Comparison of ENCODE assay signal across 8 mouse cellular contexts in the genomic region with DNA sequence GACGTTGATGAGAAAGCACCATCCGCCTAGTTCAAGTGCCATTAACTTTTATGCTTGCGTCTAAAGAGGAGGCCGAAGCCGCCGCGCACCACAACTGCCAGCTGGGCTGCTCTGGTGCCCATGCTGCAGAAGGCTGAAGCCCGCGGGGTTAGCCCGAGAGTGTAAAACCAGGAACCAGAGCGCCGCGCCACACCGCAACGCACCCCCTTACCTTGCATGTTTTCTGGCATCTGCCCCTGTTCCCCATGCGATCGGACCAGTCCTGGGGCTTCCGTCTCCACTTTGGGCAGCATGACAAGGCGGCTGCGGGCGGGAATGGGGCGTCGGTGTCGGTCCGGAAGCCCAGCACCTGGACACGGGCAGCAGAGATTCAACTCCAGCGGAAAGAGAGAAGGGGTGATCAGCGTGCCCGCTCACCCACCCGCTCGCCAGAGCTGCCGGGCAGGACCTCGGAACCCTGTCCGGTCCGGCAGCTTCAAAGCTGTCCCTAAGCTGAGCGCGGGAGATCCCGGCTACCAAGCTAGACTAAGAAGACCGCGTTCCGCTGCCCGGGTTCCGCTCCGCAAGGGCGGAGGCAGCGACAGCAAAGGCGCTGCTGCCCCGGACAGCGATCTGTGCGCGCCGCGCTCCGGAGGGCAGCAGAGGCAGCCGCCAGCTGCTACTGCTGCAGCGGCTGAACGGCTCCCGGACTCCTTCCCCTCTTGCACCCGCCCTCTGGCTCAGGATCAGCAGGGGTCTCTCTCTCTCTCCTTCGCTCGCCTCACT. TPM values are rescaled to one million over a fixed set of nuclear protein-coding genes. Genes with fewer than 3 reads are reported as not detected.
DNase-seq lines count a peak whose midpoint lies in the region; ATAC-seq and TF ChIP-seq lines count a peak whose summit lies in the region.

No protein-coding gene starts in this region.

- peak overlapping the region; percentile 36 for H3K4me3 ChIP-seq in forebrain, postnatal 0 days (ENCODE audit: low read depth, low read length)
- peak overlapping the region; percentile 75 for H3K4me3 ChIP-seq in intestine, postnatal 0 days (ENCODE audit: low read depth, low read length)
- peak overlapping the region; percentile 49 for H3K4me3 ChIP-seq in lung, embryonic 15.5 days

- no peaks in the 10 kb centered on the region for H3K9me3 ChIP-seq in forebrain, postnatal 0 days (ENCODE audit: low read length)
- no peaks in the 10 kb centered on the region for H3K9me3 ChIP-seq in intestine, postnatal 0 days (ENCODE audit: control insufficient read depth)
- H3K9me3 ChIP-seq in lung, embryonic 15.5 days, result no peaks in the 10 kb centered on the region

- peaks cover 12% of the 10 kb centered on the region for H3K4me1 ChIP-seq in forebrain, postnatal 0 days (ENCODE audit: insufficient read depth)
- H3K4me1 ChIP-seq in intestine, postnatal 0 days (replicated peaks; ENCODE audit: control insufficient read depth, insufficient read depth, low read length), result peaks cover 3% of the 10 kb centered on the region
- peaks cover 37% of the 10 kb centered on the region for H3K4me1 ChIP-seq in lung, embryonic 15.5 days

- H3K27ac ChIP-seq in forebrain, postnatal 0 days (ENCODE audit: low read depth, low read length), result no peak overlapping the region
- H3K27ac ChIP-seq in intestine, postnatal 0 days (ENCODE audit: low read depth, low read length), result peak overlapping the region; percentile 72
- H3K27ac ChIP-seq in lung, embryonic 15.5 days, result peak overlapping the region; percentile 25

- H3K4me2 ChIP-seq in forebrain, postnatal 0 days (ENCODE audit: low read depth), result peak overlapping the region; percentile 76
- H3K4me2 ChIP-seq in intestine, postnatal 0 days (replicated peaks; ENCODE audit: low read depth), result peak overlapping the region; percentile 77
- peak overlapping the region; percentile 92 for H3K4me2 ChIP-seq in lung, embryonic 15.5 days

- WGBS in forebrain, postnatal 0 days, result 2% methylated on average over 60 of the region's 61 CpGs
- WGBS in intestine, postnatal 0 days, result under 1% methylated on average over 61 of the region's 61 CpGs
- WGBS in lung, embryonic 15.5 days, result under 1% methylated on average over 61 of the region's 61 CpGs

- DNase-seq in cerebellum, postnatal 10 days, result peak; percentile 59 to 63
- DNase-seq in cerebellum, adult 18-20 months, result no peak
- DNase-seq in adrenal gland, postnatal 36 days, result peak; percentile 73 to 75
- DNase-seq in forebrain, postnatal 0 days, result peak; percentile 58
- peak; percentile 61 for DNase-seq in ovary, postnatal 36 days (ENCODE audit: low spot score)
- no peak for DNase-seq in adipocyte (ENCODE audit: low spot score)

- peak overlapping the region; percentile 35 for H3K9ac ChIP-seq in forebrain, postnatal 0 days
- peak overlapping the region; percentile 81 for H3K9ac ChIP-seq in intestine, postnatal 0 days (ENCODE audit: low read depth, low read length)
- peak overlapping the region; percentile 53 for H3K9ac ChIP-seq in lung, embryonic 15.5 days

- peak; percentile 60; the same call in 1 of the 2 replicates for ATAC-seq in forebrain, postnatal 0 days
- ATAC-seq in intestine, postnatal 0 days, result peak; percentile 66
- ATAC-seq in lung, embryonic 15.5 days (ENCODE audit: borderline replicate concordance, extremely low read depth, low FRiP score, low TSS enrichment), result peak; percentile 86; the same call in 1 of the 2 replicates

- 0 out of 2 replicates have a peak, but pooled peaks have one; percentile 9 for TF ChIP-seq CTCF in forebrain, postnatal 0 days (IDR thresholded peaks at IDR 0.05; ENCODE audit: low read depth)
- peak; percentile 41 for TF ChIP-seq CTCF in intestine, postnatal 0 days (IDR thresholded peaks at IDR 0.05; ENCODE audit: low read depth)

- H3K36me3 ChIP-seq in forebrain, postnatal 0 days (ENCODE audit: insufficient read depth), result no peaks in the 10 kb centered on the region
- no peaks in the 10 kb centered on the region for H3K36me3 ChIP-seq in intestine, postnatal 0 days (ENCODE audit: control insufficient read depth, insufficient read depth)
- no peaks in the 10 kb centered on the region for H3K36me3 ChIP-seq in lung, embryonic 15.5 days

- peaks cover 79% of the 10 kb centered on the region for H3K27me3 ChIP-seq in forebrain, postnatal 0 days (ENCODE audit: insufficient read depth, low read length)
- H3K27me3 ChIP-seq in intestine, postnatal 0 days (replicated peaks; ENCODE audit: control insufficient read depth, insufficient read depth, low read length), result 0 out of 2 replicates have a peak, but pooled peaks cover 18% of the 10 kb centered on the region
- peaks cover 94% of the 10 kb centered on the region for H3K27me3 ChIP-seq in lung, embryonic 15.5 days

RNA-seq across cellular contexts. Expression of a gene that starts 11.6 kb away (rescaled TPM):
- total RNA-seq in adrenal gland, postnatal 36 days (2021), result 1 to 10 TPM; 2.1 to 4.4 TPM
- total RNA-seq in forebrain, postnatal 0 days (2014; rRNA removed), result 0.54 and 0.57 TPM in 2 replicates
- 0.13 TPM in 2 replicates for polyA plus RNA-seq in forebrain, postnatal 0 days (2015; fragmentation: Nextera tagmentation; extraction: Ambion mirVana)
- 3.9 and 4.9 TPM in 2 replicates for polyA plus RNA-seq in intestine, postnatal 0 days (2015; fragmentation: Nextera tagmentation; extraction: Ambion mirVana)
- 2.0 and 2.4 TPM in 2 replicates for polyA plus RNA-seq in lung, embryonic 15.5 days (2015; fragmentation: Nextera tagmentation; extraction: Ambion mirVana)

Comparison
In these comparisons a context has a peak if more than half of its experiments do, and no peak if none do; other contexts are left out.
1. DNase-seq: peak in cerebellum, postnatal 10 days (2 of 2), adrenal gland, postnatal 36 days (2 of 2), forebrain, postnatal 0 days (single experiment) and ovary, postnatal 36 days (single experiment); none in cerebellum, adult 18-20 months (0 of 2) and adipocyte (single experiment).
2. Peak in every context shown above with its lines, with median percentiles within 50 percentile points of each other: ATAC-seq, H3K4me2 ChIP-seq, H3K4me3 ChIP-seq and H3K9ac ChIP-seq.